Mouse (Mus musculus): ENCODE measurements around the gene Pla2g6. TPM values are rescaled to one million over a fixed set of nuclear protein-coding genes. Genes with fewer than 3 reads are reported as not detected.
A peak's percentile ranks its signal among the peaks of the same experiment; 100 is the strongest.

The Pla2g6 gene
- total RNA-seq, 4 experiments from 2014 or later, result 17.3 to 22.2 (median 18.0) TPM

DNA sequence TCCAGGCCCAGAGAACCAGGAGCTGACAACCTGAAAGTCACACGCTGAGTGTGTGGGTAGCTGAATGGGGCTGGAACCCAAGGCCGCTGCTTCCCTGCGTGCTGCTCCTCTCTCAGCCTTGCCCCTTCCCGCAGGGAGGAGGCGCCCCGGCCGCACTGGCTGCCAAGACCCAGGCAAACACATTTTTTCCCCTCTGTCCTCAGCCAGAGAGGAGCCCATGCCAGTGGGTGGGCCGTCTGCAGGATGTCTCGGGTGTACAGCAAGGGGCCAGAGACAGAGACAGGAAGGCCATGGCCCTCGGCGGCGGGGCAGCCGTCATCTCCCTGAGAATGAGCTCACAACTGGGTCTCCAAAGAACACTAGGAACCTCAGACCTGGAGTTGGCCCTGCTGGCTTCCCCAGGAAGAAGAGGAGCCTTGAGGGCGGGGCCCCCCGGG lies 23.2 kb upstream of the Pla2g6 start:
- DNase-seq (ENCODE audit: low spot score in 2 of 2), result peak; percentile 35 to 63

- DNase-seq (ENCODE audit: low spot score in 2 of 2), result no peak
Observed at GRCm38 (mm10) chr15:79350866-79351265, 22.7 kb upstream of the Pla2g6 start.

DNA sequence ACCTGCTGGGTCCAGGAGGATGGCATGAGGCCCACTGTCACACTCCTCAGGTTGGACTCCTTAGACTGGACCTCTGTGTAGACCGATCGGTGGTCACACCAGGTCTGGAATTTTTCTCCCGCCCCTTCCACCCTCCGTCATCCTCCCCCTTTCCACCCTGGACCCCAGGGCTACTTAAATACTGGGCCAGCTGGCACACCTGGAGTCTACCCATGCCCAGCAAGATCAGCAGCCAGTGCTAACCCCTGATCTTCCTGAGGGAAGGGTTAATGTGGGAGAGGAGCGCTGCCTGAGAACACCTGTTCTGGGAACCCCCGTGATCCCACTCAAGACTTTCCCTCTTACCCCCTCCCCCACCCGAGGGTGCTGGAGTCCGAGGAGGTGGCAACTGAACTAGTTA lies 20.5 kb upstream of the Pla2g6 start:
- no peak for DNase-seq (ENCODE audit: low spot score in 2 of 2)

- peak; percentile 65 to 71 for DNase-seq (ENCODE audit: low spot score in 2 of 2)
Observed at GRCm38 (mm10) chr15:79347845-79348506, 19.8 kb upstream of the Pla2g6 start.

GRCm38 (mm10) chr15:79347165-79347844 lies 19.1 kb upstream of the Pla2g6 start:
- peak; percentile 81 to 88 for DNase-seq (ENCODE audit: low spot score in 2 of 2)

DNA sequence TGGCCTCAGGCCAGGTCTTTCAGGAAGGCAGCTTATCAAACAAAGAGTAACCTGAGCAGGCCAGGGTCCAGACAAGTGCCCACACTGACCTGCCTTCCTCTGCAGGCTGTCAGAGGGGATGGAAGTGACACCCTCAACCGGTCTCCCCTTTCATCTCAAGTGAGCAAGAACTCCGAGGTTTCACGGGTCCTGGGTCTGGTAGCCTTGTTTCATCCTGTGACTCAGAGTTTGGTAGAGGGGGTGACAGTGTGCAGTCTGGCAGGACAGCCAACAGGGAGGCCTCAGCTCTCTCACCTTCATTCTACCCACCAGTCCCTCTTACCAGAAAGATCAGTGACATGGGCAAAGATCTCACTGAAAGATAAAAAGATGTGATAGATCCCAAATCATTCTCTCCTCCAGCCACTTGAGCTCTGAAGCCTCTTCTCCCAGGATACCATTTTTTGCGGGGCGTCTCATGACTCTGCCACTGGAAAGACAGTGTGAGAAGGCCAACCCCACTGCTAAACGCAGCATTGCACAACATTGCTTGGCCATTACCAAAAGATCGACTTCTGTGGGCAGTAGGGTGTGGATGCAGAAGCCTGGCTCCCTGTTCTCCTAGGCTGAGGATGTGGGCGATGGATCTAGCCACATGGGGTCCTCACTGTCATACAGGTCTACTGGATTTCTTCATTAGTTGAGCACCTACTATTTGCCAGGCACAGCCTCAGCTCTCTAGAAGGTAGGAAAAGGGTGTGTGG lies 18.0 kb upstream of the Pla2g6 start, which contains the start of gene Maff:
Gene Maff (plus strand): TSS at position 571 of the 743 bp plus-strand sequence.
- DNase-seq (ENCODE audit: low spot score in 2 of 2), result no peak

DNA sequence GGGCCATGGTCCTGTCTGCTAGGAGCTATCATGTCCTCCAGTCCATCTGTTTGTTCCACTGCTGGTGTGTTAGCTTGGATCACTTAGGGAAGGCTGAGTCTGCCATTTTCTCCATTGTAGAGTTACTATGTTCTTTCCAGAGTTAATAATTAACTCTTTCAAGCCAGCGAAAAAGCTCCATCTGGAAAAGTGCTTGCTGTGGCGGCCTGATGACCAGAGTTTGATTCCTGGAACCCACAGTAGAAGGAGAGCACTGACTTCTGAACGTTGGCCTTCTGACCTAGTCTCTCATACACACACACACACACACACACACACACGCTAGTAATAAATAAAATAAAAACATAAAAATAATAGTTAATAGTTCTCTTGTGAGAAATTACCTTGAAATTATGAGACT lies 16.4 kb upstream of the Pla2g6 start:
- no peak for DNase-seq (ENCODE audit: low spot score in 2 of 2)

- DNase-seq (ENCODE audit: low spot score in 2 of 2), result no peak
Observed at GRCm38 (mm10) chr15:79342641-79343337, 14.6 kb upstream of the Pla2g6 start.

GRCm38 (mm10) chr15:79338978-79339377 lies 10.8 kb upstream of the Pla2g6 start:
- DNase-seq (ENCODE audit: low spot score in 2 of 2), result no peak

DNA sequence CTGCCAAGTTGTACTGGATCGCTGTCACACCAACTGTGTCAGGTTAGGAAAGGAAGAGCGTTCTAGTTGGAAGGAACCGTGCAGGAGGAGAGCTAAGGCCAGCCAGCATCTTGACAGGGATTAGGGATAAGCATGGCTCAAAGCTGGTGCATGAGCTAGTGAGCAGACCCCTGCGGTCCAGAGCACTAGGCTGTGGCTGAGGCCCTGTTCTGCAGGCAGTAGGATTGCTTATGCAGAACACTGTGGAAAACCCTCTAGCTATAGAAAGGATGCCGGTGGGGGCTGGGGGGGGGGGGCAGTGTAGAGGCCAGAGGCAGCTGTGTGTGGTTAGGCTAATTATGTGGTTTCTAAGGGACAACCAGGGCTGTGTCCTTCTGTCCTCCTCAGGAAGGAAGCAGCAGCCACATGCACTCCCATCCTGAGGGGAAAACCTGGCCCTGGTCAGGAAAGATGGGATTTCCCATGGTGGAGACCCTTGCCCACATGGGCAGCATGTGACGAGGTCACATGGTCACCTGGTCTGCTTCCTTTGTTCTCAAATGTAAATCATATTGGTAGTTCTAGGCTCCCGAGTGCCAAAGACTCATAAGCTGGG lies 7.0 kb upstream of the Pla2g6 start:
- DNase-seq (ENCODE audit: low spot score in 2 of 2), result no peak

- no peak for DNase-seq (ENCODE audit: low spot score in 2 of 2)
Observed at GRCm38 (mm10) chr15:79333409-79333808, 5.2 kb upstream of the Pla2g6 start.

DNA sequence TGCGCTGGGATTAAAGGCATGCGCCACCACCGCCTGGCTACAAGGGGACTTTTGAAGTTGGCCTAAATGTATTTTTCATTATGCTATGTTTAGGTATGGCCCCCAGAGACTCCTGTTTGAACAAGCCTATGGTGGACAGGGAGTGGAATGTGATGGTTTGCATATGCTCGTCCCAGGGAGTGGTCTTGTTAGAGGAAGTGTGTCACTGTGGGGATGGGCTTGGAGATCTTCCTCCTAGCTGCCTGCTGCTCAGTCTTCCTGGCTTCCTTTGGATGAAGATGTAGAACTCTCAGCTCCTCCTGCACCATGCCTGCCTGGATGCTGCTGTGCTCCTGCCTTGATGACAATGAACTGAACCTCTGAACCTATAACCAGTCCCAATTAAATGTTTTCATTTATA lies 2.3 kb upstream of the Pla2g6 start:
- DNase-seq (ENCODE audit: low spot score in 2 of 2), result no peak

- DNase-seq (ENCODE audit: low spot score in 2 of 2), result no peak
Observed at GRCm38 (mm10) chr15:79329979-79330363, 1.8 kb upstream of the Pla2g6 start.

- DNase-seq (ENCODE audit: low spot score in 2 of 2), result no peak
Observed at GRCm38 (mm10) chr15:79329346-79329978, 1.3 kb upstream of the Pla2g6 start.

DNA sequence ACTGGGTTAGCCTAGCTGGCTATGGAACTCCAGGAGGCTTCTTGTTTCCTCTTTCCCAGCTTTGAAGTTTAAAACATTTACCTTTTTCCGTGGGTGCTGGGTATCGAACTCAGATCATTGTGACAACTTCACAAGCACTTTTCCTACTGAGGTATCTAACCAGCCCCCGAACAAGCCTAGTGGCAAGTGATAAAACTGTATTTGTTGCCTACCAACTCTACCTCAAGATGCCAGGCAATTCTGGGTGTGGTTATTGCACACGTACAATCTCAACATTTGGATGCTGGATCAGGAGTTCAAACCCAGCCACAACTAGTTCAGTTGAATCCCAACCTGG lies 717 bp upstream of the Pla2g6 start:
- no peak for DNase-seq (ENCODE audit: low spot score in 2 of 2)

DNA sequence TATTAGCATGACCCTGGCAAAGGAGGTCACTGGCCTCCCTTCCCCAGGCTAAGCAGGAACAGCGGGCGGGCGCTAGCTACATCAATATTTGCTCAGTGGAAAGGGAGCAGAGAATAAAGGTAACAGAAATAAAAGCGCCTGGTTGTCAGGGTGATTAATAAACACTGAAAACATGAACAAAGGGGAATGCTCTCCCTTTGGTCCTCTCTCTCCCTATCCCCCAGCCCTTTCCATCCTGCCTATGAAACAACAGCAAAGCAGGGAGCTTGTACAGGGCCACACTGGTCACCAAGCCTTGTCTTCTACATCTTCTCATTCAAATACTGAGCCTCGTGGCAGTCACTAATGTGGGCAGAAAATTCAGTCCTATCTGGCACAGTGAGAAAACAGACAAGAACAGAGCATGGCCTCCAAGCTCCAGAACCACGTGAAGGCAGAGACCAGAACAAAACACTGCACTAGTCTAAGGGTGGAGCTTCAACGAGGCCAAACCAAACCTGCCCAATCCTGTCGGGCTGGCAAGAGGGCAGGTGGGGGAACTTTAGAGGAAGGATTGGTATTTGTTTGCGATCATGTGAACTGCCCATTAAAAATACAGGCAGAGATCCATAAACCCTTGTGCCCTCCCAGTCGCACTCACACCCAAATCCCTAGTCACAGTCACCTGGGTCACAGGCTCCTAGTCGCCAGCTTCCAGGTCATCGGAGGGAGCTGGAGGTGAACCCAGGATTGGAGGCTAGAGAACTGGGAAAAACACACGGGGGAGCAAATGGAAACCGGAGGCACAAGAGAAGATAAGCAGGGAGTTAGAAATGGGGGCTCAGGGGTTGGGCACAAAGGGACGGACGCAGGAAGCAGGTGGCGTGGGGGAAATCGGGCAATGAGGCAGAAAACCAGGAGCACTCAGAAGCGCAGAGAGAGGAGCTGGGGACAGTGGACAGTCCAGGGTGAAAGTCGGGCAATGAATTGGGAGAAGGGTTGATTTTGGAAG lies 924 bp downstream of the Pla2g6 start:
- DNase-seq (ENCODE audit: low spot score in 2 of 2), result no peak

DNA sequence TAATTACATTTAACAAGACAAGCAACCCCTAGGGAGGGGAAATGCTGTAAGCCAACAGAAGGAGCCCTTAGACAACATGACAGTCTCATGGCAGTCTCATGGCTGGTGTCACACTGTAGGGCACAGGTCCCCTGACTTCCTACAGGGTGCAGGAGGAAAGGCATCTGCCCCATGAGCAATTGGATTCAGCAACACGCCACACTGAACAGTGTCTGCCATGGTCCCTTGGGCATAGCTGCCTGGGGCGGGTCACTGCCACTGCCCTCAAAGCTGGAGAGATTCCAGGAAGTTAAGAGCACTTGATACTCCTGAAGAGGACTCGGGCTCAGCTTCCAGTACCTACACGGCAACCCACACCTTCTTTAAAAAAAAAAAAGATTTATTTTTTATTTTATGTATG lies 1.9 kb downstream of the Pla2g6 start:
- no peak for DNase-seq (ENCODE audit: low spot score in 2 of 2)

- no peak for DNase-seq (ENCODE audit: low spot score in 2 of 2)
Observed at GRCm38 (mm10) chr15:79325742-79326141, 2.4 kb downstream of the Pla2g6 start.

GRCm38 (mm10) chr15:79324373-79324772 lies 3.8 kb downstream of the Pla2g6 start:
- no peak for DNase-seq (ENCODE audit: low spot score in 2 of 2)

DNA sequence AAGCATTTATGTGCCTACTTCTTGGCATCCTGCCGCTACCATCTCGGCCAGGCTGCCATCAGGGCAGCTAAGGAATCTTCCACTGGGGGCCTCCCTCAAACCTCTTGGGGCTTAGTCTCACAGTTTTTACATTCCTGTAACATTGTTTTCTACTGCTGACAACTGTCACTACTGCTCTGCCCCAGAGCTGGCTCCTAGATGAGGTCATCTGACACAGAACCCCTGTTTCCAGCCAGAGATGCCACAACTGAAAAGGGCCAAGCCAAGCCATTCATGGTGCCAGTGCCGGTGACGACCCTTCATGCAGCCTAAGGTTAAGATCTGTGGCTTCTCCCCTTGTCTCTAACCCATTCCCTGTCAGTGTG lies 4.4 kb downstream of the Pla2g6 start:
- no peak for DNase-seq (ENCODE audit: low spot score in 2 of 2)

Data from gastrocnemius, adult 8-10 months (tissue).